Mouse (Mus musculus) spleen, postnatal 14 days (tissue): ENCODE results near the gene Rapgef3.

ENCODE experiments used
- DNase-seq, 2 experiments: peaks; one replicate each; pipeline ENCODE4 v3.0.0; 2021 to 2022; ENCODE audit warnings: low spot score in 2 of 2

Gene Rapgef3

GRCm38 (mm10) chr15:97746278-97746677 lies 21.5 kb downstream of the Rapgef3 start:
- no peak for DNase-seq

- DNase-seq, result no peak
Observed at GRCm38 (mm10) chr15:97745331-97745730, 22.4 kb downstream of the Rapgef3 start.

- peak in 1 of 2 experiments; percentile 57 for DNase-seq
Observed at GRCm38 (mm10) chr15:97744930-97745329, 22.8 kb downstream of the Rapgef3 start.

GRCm38 (mm10) chr15:97743961-97744525 lies 23.7 kb downstream of the Rapgef3 start:
- no peak for DNase-seq

GRCm38 (mm10) chr15:97743210-97743609 lies 24.6 kb downstream of the Rapgef3 start:
- no peak for DNase-seq

- no peak for DNase-seq
Observed at GRCm38 (mm10) chr15:97742600-97742999, 25.2 kb downstream of the Rapgef3 start.

GRCm38 (mm10) chr15:97742074-97742473 lies 25.7 kb downstream of the Rapgef3 start:
- DNase-seq, result no peak

- no peak for DNase-seq
Observed at GRCm38 (mm10) chr15:97741662-97742061, 26.1 kb downstream of the Rapgef3 start.

- DNase-seq, result no peak
Observed at GRCm38 (mm10) chr15:97740283-97740732, 27.5 kb downstream of the Rapgef3 start.

GRCm38 (mm10) chr15:97738923-97739322 lies 28.8 kb downstream of the Rapgef3 start:
- DNase-seq, result no peak

GRCm38 (mm10) chr15:97731988-97732387 lies 35.8 kb downstream of the Rapgef3 start:
- no peak for DNase-seq

- no peak for DNase-seq
Observed at GRCm38 (mm10) chr15:97731111-97731510, 36.7 kb downstream of the Rapgef3 start, which contains the start of gene Endou. Gene Endou, minus strand, starts transcription at chr15:97731339.

GRCm38 (mm10) chr15:97730365-97730764 lies 37.4 kb downstream of the Rapgef3 start:
- DNase-seq, result no peak

- no peak for DNase-seq
Observed at GRCm38 (mm10) chr15:97728804-97729203, 39.0 kb downstream of the Rapgef3 start.

GRCm38 (mm10) chr15:97728394-97728793 lies 39.4 kb downstream of the Rapgef3 start:
- no peak for DNase-seq

GRCm38 (mm10) chr15:97727520-97727919 lies 40.3 kb downstream of the Rapgef3 start:
- no peak for DNase-seq

GRCm38 (mm10) chr15:97727048-97727447 lies 40.7 kb downstream of the Rapgef3 start:
- no peak for DNase-seq

- no peak for DNase-seq
Observed at GRCm38 (mm10) chr15:97726310-97726709, 41.5 kb downstream of the Rapgef3 start.

GRCm38 (mm10) chr15:97725198-97725785 lies 42.5 kb downstream of the Rapgef3 start:
- no peak for DNase-seq

GRCm38 (mm10) chr15:97724346-97725197 lies 43.2 kb downstream of the Rapgef3 start:
- DNase-seq, result no peak

- no peak for DNase-seq
Observed at GRCm38 (mm10) chr15:97723536-97724345, 44.0 kb downstream of the Rapgef3 start.
